Mouse (Mus musculus): ENCODE data around the gene Hspg2.

DNA sequence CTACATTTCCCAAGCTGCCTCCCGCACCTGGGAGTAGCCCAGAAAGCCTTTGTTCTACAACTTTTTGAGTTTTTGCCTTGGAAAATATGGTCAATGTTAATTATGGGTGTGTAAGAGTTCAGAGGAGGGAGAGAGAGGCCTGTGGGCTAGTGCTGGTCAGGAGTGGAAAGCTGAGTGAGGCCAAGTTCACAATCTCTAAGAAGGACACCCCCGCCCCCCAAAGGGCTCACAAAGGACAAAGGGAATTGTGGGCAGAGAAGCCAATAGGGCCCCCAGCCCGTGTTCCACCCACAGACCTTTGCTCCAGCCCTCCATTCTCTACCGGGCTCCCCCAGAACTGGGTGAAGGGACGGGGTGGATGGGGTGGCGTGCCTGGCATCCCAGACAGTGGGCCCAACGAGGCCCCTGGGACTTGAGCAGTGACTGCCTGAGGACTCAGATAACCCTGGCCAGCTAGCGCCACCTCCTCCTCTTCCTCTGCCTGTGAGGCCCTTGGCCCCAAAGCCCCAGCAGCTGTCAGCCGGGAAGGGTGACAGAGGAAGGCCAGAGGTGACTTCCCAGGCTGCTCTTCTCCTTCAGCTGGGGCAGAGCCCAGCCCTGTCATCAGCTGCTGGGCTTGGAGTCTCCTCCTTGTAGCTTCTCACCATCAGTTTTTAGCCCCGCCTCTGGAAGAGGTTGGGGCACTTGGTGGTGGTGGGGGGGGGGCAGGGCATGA is 18.9 kb downstream of the Hspg2 start:
- TF ChIP-seq CTCF (IDR thresholded peaks at IDR 0.05; ENCODE audit: low read depth) (no peak), EP300 (IDR thresholded peaks at IDR 0.05; ENCODE audit: low read depth) (no peak)
